Mouse (Mus musculus): Measurements from ENCODE around the gene 2310033P09Rik.
"Not testable (repeated sequence)": the region's sequence is repeated elsewhere in the genome, so short reads cannot be mapped to it uniquely, and the experiment has no call there.

Gene 2310033P09Rik

GRCm38 (mm10) chr11:59196230-59196629, 11.9 kb upstream of the 2310033P09Rik start:
- DNase-seq (ENCODE audit: extremely low read depth, low read depth, low spot score) = no peak

- DNase-seq (ENCODE audit: extremely low read depth, low read depth, low spot score) = no peak
These were observed 6.7 kb upstream of the 2310033P09Rik start for GRCm38 (mm10) chr11:59201216-59202002.

GRCm38 (mm10) chr11:59202081-59202995, 5.8 kb upstream of the 2310033P09Rik start, which contains the start of gene Mrpl55:
Gene Mrpl55 (plus strand): TSS chr11:59202486.
- DNase-seq (ENCODE audit: extremely low read depth, low read depth, low spot score) = no peak

GRCm38 (mm10) chr11:59209003-59209441, 901 bp downstream of the 2310033P09Rik start:
- no peak for DNase-seq (ENCODE audit: extremely low read depth, low read depth, low spot score)

GRCm38 (mm10) chr11:59209580-59209979, 1.5 kb downstream of the 2310033P09Rik start:
- no peak for DNase-seq (ENCODE audit: extremely low read depth, low read depth, low spot score)

GRCm38 (mm10) chr11:59210020-59210419, 1.9 kb downstream of the 2310033P09Rik start:
- DNase-seq (ENCODE audit: extremely low read depth, low read depth, low spot score) = no peak

- not testable (repeated sequence) for DNase-seq (ENCODE audit: extremely low read depth, low read depth, low spot score)
These were observed 3.4 kb downstream of the 2310033P09Rik start for GRCm38 (mm10) chr11:59211561-59211960.

GRCm38 (mm10) chr11:59212320-59212719, 4.2 kb downstream of the 2310033P09Rik start:
- DNase-seq (ENCODE audit: extremely low read depth, low read depth, low spot score) = not testable (repeated sequence)

GRCm38 (mm10) chr11:59212892-59213494, 4.9 kb downstream of the 2310033P09Rik start:
- no peak for DNase-seq (ENCODE audit: extremely low read depth, low read depth, low spot score)

- no peak for DNase-seq (ENCODE audit: extremely low read depth, low read depth, low spot score)
These were observed 8.8 kb downstream of the 2310033P09Rik start for GRCm38 (mm10) chr11:59216955-59217354.

GRCm38 (mm10) chr11:59218389-59218998, 10.4 kb downstream of the 2310033P09Rik start:
- peak; percentile 84 for DNase-seq (ENCODE audit: extremely low read depth, low read depth, low spot score)

GRCm38 (mm10) chr11:59219064-59219463, 10.9 kb downstream of the 2310033P09Rik start:
- DNase-seq (ENCODE audit: extremely low read depth, low read depth, low spot score) = no peak

- DNase-seq (ENCODE audit: extremely low read depth, low read depth, low spot score) = no peak
These were observed 13.5 kb downstream of the 2310033P09Rik start for GRCm38 (mm10) chr11:59221604-59222003.

- DNase-seq (ENCODE audit: extremely low read depth, low read depth, low spot score) = no peak
These were observed 14.2 kb downstream of the 2310033P09Rik start for GRCm38 (mm10) chr11:59222306-59222705.

GRCm38 (mm10) chr11:59224025-59224424, 15.9 kb downstream of the 2310033P09Rik start:
- DNase-seq (ENCODE audit: extremely low read depth, low read depth, low spot score) = no peak

- DNase-seq (ENCODE audit: extremely low read depth, low read depth, low spot score) = no peak
These were observed 16.3 kb downstream of the 2310033P09Rik start for GRCm38 (mm10) chr11:59224470-59224869.

- no peak for DNase-seq (ENCODE audit: extremely low read depth, low read depth, low spot score)
These were observed 17.0 kb downstream of the 2310033P09Rik start for GRCm38 (mm10) chr11:59225167-59225566.

GRCm38 (mm10) chr11:59226251-59226650, 18.1 kb downstream of the 2310033P09Rik start:
- no peak for DNase-seq (ENCODE audit: extremely low read depth, low read depth, low spot score)

- DNase-seq (ENCODE audit: extremely low read depth, low read depth, low spot score) = no peak
These were observed 18.9 kb downstream of the 2310033P09Rik start for GRCm38 (mm10) chr11:59226787-59227603.

- no peak for DNase-seq (ENCODE audit: extremely low read depth, low read depth, low spot score)
These were observed 19.5 kb downstream of the 2310033P09Rik start for GRCm38 (mm10) chr11:59227604-59228121.

Data from fat pad, adult 2 months (tissue).